Mouse (Mus musculus): ENCODE data around the gene Hypk. TPM values are rescaled to one million over a fixed set of nuclear protein-coding genes. Genes with fewer than 3 reads are reported as not detected.

The Hypk gene
- polyA plus RNA-seq, 1 experiment from 2014 or later: 92.4 TPM

DNA sequence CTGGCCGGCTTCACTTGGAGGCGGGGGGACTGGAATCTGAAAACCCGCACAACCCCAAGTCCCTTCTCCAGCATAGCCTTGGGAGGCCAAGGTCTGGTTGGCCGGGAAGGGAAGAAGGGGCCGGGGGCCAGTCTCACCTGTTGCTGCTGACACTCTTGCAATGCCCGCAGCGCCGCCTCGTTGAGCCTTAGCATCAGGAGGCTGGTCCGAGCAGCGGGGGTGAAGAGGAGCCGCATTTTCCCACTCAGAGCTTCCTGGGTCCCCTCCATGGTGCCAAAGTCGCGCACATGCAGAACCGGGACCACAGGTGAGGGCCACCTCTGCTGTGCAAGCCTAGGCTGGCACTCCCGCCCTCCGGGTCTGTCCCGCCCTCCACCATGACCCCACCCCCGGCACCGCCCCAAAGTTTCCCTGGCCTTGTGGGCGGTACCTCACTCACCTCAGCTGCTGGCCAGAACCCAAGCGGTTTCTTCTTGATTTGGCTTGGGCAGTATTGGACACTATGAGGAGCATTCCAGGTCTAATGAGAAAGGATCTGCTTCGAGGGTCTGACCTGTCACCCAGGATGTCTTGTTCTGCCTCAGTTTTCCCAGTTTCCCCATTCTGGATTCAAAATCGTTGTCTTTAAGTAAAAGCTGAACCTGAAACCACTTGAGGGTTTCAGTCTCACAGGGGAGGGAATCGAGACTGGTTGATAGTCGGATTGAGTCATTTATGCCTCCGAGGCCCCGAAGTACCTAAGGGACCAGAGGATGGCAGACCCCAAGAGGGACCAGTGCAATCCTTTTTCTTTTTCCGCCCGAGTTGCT lies 10.6 kb upstream of the Hypk start:
- peak overlapping the region; percentile 48 for H3K4me2 ChIP-seq (ENCODE audit: low read length)
- ATAC-seq (ENCODE audit: low FRiP score, low TSS enrichment): peak; percentile 20; the same call in 1 of the 2 replicates
- peaks cover 25% of the 10 kb centered on the region for H3K36me3 ChIP-seq (ENCODE audit: control insufficient read depth, insufficient read depth, low read length)
- peak overlapping the region; percentile 22 for H3K4me3 ChIP-seq (replicated peaks; ENCODE audit: low read depth, low read length)
- 2% methylated on average over 30 of the region's 30 CpGs for WGBS
- no peak overlapping the region for H3K27ac ChIP-seq (replicated peaks; ENCODE audit: low read depth, low read length)
- H3K4me1 ChIP-seq (ENCODE audit: control insufficient read depth, insufficient read depth, low read length): peaks cover 10% of the 10 kb centered on the region; the same call in 1 of the 2 replicates
- no peak for DNase-seq
- H3K9me3 ChIP-seq (ENCODE audit: control insufficient read depth, low read length): no peaks in the 10 kb centered on the region
- peak overlapping the region; percentile 12; the same call in 1 of the 2 replicates for H3K9ac ChIP-seq (replicated peaks; ENCODE audit: low read length)
- H3K27me3 ChIP-seq (ENCODE audit: control insufficient read depth, insufficient read depth, low read length): peaks cover 25% of the 10 kb centered on the region

DNA sequence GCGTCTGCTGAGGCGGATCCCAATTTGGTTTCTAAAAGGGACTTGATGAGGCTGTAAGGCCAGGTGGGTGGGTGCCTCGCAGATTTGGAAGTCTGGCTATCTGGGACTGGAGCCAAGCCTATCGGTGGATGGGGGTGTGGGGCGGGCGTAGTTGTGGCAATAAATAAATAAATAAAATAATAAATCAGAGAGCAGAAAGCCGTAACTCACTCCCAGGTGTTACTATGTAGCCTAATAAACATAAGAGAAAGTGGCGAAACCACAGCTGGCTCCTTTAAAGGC lies 10.1 kb upstream of the Hypk start:
- H3K36me3 ChIP-seq (ENCODE audit: control insufficient read depth, insufficient read depth, low read length): peaks cover 19% of the 10 kb centered on the region
- peaks cover 10% of the 10 kb centered on the region; the same call in 1 of the 2 replicates for H3K4me1 ChIP-seq (ENCODE audit: control insufficient read depth, insufficient read depth, low read length)
- 23% methylated on average over 8 of the region's 8 CpGs for WGBS
- peaks cover 25% of the 10 kb centered on the region for H3K27me3 ChIP-seq (ENCODE audit: control insufficient read depth, insufficient read depth, low read length)
- no peaks in the 10 kb centered on the region for H3K9me3 ChIP-seq (ENCODE audit: control insufficient read depth, low read length)
- no peak for ATAC-seq (ENCODE audit: low FRiP score, low TSS enrichment)
- H3K4me2 ChIP-seq (ENCODE audit: low read length): peak overlapping the region; percentile 48
- no peak overlapping the region for H3K9ac ChIP-seq (replicated peaks; ENCODE audit: low read length)
- no peak overlapping the region for H3K4me3 ChIP-seq (replicated peaks; ENCODE audit: low read depth, low read length)
- no peak overlapping the region for H3K27ac ChIP-seq (replicated peaks; ENCODE audit: low read depth, low read length)
- no peak for DNase-seq

DNA sequence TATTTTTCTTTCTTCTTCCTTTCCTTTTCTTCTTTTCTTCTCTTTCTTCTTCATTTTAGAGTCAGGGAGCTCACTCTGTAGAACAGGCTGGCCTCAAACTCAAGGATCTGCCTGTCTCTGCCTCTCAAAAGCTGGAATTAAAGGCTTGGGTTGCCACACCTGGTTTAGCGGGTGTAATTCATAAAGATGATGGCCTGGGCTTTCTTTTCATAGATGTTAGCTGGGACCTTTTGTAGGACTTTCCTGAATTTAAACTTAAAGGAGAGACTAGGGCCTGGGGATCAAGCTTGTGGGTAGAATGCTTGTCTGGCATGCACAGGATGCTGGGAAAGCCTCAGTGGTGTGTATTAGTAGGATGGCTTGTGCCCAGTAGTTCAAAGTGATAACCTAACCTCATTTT lies 8.9 kb upstream of the Hypk start, which contains the start of gene Ell3:
TSS of gene Ell3 (minus strand) at position 101 of the 400 bp plus-strand sequence.
- Histone ChIP-seq H3K27ac (replicated peaks; ENCODE audit: low read depth, low read length) (no peak within 1 kb of the TSS), H3K9me3 (ENCODE audit: control insufficient read depth, low read length) (no peaks in the 10 kb centered on the region), H3K27me3 (ENCODE audit: control insufficient read depth, insufficient read depth, low read length) (peaks cover 25% of the 10 kb centered on the region), H3K4me2 (ENCODE audit: low read length) (no peak within 1 kb of the TSS; the same call in 1 of the 2 replicates), H3K36me3 (ENCODE audit: control insufficient read depth, insufficient read depth, low read length) (peaks cover 8% of the 10 kb centered on the region), H3K4me1 (ENCODE audit: control insufficient read depth, insufficient read depth, low read length) (peaks cover 10% of the 10 kb centered on the region; the same call in 1 of the 2 replicates), H3K4me3 (replicated peaks; ENCODE audit: low read depth, low read length) (no peak within 1 kb of the TSS), H3K9ac (replicated peaks; ENCODE audit: low read length) (no peak within 1 kb of the TSS)
- no peak for DNase-seq
- ATAC-seq (ENCODE audit: low FRiP score, low TSS enrichment): no peak
- 88% methylated on average over 1 of the region's 1 CpGs for WGBS

DNA sequence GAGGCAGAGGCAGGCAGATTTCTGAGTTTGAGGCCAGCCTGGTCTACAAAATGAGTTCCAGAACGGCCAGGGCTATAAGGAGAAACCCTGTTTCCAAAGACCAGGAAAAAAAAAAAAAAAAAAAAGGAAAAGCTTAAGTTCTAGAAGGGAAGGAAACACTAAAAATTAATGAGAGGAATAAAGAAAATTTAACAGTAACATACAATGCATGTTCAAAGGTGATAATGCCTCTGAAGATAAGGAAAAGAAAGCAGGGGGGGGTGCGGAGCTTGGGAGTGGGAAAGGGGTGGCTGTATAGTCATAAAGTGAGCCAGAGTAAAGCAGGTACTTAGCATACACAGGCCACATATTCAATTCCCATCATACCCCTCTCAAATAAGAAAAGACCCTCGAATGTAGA lies 8.0 kb upstream of the Hypk start:
- Histone ChIP-seq H3K4me1 (ENCODE audit: control insufficient read depth, insufficient read depth, low read length) (peaks cover 11% of the 10 kb centered on the region), H3K9me3 (ENCODE audit: control insufficient read depth, low read length) (no peaks in the 10 kb centered on the region), H3K9ac (replicated peaks; ENCODE audit: low read length) (no peak overlapping the region), H3K36me3 (ENCODE audit: control insufficient read depth, insufficient read depth, low read length) (no peaks in the 10 kb centered on the region), H3K27me3 (ENCODE audit: control insufficient read depth, insufficient read depth, low read length) (peaks cover 25% of the 10 kb centered on the region), H3K4me2 (ENCODE audit: low read length) (no peak overlapping the region), H3K4me3 (replicated peaks; ENCODE audit: low read depth, low read length) (no peak overlapping the region), H3K27ac (replicated peaks; ENCODE audit: low read depth, low read length) (no peak overlapping the region)
- ATAC-seq (ENCODE audit: low FRiP score, low TSS enrichment) (no peak), DNase-seq (no peak)
- WGBS: 91% methylated on average over 3 of the region's 3 CpGs

DNA sequence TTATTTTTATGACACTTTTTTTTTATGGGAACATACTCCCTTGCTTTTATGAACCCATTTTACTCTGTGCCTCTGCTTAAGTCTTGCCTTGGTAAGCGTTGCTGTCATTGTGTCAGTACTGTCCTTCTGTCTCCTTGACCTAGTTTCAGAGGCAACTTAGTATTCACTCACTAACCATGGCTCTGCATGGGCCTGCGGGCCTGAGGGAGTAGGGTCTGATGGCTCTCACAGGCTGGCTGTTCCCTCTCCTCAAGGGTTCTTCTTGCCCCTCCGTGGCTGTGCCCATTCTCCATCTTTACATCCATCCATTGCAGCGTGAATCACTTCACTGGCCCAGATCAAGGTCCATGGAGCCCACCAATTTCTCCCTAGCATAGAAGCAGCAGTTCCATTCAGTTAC lies 6.6 kb upstream of the Hypk start:
- H3K4me2 ChIP-seq (ENCODE audit: low read length): no peak overlapping the region
- no peaks in the 10 kb centered on the region for H3K9me3 ChIP-seq (ENCODE audit: control insufficient read depth, low read length)
- no peak overlapping the region for H3K4me3 ChIP-seq (replicated peaks; ENCODE audit: low read depth, low read length)
- WGBS: 80% methylated on average over 4 of the region's 4 CpGs
- H3K9ac ChIP-seq (replicated peaks; ENCODE audit: low read length): no peak overlapping the region
- H3K27ac ChIP-seq (replicated peaks; ENCODE audit: low read depth, low read length): no peak overlapping the region
- no peak for DNase-seq
- peaks cover 5% of the 10 kb centered on the region; the same call in 1 of the 2 replicates for H3K36me3 ChIP-seq (ENCODE audit: control insufficient read depth, insufficient read depth, low read length)
- peaks cover 17% of the 10 kb centered on the region for H3K27me3 ChIP-seq (ENCODE audit: control insufficient read depth, insufficient read depth, low read length)
- no peak for ATAC-seq (ENCODE audit: low FRiP score, low TSS enrichment)
- H3K4me1 ChIP-seq (ENCODE audit: control insufficient read depth, insufficient read depth, low read length): peaks cover 22% of the 10 kb centered on the region

DNA sequence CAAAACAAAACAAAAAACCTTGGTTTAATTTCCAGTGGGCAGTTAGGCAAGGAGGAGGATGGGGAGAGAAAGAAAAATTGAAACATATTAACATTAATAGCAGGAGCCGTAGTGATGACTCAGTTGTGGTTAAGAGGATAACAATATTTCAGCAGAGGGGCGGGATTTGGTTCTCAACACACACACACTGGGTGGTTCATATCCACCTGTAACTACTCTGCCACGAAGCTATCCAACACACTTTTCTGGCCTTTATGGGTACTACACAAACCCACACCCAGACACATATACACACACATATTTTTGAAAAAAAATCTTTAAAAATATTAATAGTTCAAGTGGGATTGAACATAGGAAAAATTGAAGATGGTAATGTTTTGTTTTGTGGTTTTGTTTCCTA lies 6.1 kb upstream of the Hypk start:
- H3K4me1 ChIP-seq (ENCODE audit: control insufficient read depth, insufficient read depth, low read length): peaks cover 20% of the 10 kb centered on the region
- ATAC-seq (ENCODE audit: low FRiP score, low TSS enrichment): no peak
- no peak overlapping the region for H3K4me2 ChIP-seq (ENCODE audit: low read length)

DNA sequence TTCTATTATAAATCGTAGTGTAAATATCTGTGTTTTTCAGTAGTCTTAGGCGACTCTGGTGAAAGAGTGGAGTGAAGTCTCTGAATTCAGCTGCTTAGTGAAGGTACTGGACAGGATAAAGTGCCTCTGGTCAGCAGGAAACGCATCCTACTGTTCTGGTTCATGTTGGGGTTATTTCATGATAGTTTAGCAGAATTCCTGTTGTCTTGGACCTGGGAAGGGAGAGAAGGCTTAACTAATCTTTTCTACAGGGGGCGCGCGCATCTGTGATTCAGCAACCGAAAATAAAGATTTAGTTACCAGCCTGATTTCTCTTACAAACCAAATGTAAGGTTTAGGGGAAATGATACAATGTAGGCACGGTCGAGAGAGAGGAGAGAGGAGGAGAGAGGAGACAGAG lies 5.0 kb upstream of the Hypk start:
- peak overlapping the region; percentile 97 for H3K4me3 ChIP-seq (replicated peaks; ENCODE audit: low read depth, low read length)
- peaks cover 12% of the 10 kb centered on the region for H3K4me1 ChIP-seq (ENCODE audit: control insufficient read depth, insufficient read depth, low read length)
- H3K9me3 ChIP-seq (ENCODE audit: control insufficient read depth, low read length): no peaks in the 10 kb centered on the region
- peak overlapping the region; percentile 61 for H3K4me2 ChIP-seq (ENCODE audit: low read length)
- DNase-seq (peak; percentile 56), ATAC-seq (ENCODE audit: low FRiP score, low TSS enrichment) (no peak)
- H3K27ac ChIP-seq (replicated peaks; ENCODE audit: low read depth, low read length): 0 out of 2 replicates have a peak overlapping the region, but pooled peaks have one; percentile 55
- WGBS: 14% methylated on average over 9 of the region's 9 CpGs
- peaks cover 18% of the 10 kb centered on the region for H3K36me3 ChIP-seq (ENCODE audit: control insufficient read depth, insufficient read depth, low read length)
- H3K9ac ChIP-seq (replicated peaks; ENCODE audit: low read length): 0 out of 2 replicates have a peak overlapping the region, but pooled peaks have one; percentile 50
- 0 out of 2 replicates have a peak, but pooled peaks cover 1% of the 10 kb centered on the region for H3K27me3 ChIP-seq (ENCODE audit: control insufficient read depth, insufficient read depth, low read length)

More for the DNA sequence above, 6.1 kb upstream of the Hypk start:
- 95% methylated on average over 3 of the region's 3 CpGs for WGBS
- Histone ChIP-seq H3K4me3 (replicated peaks; ENCODE audit: low read depth, low read length) (no peak overlapping the region), H3K36me3 (ENCODE audit: control insufficient read depth, insufficient read depth, low read length) (peaks cover 7% of the 10 kb centered on the region; the same call in 1 of the 2 replicates), H3K27ac (replicated peaks; ENCODE audit: low read depth, low read length) (no peak overlapping the region), H3K9ac (replicated peaks; ENCODE audit: low read length) (no peak overlapping the region), H3K9me3 (ENCODE audit: control insufficient read depth, low read length) (no peaks in the 10 kb centered on the region), H3K27me3 (ENCODE audit: control insufficient read depth, insufficient read depth, low read length) (peaks cover 12% of the 10 kb centered on the region)
- no peak for DNase-seq

DNA sequence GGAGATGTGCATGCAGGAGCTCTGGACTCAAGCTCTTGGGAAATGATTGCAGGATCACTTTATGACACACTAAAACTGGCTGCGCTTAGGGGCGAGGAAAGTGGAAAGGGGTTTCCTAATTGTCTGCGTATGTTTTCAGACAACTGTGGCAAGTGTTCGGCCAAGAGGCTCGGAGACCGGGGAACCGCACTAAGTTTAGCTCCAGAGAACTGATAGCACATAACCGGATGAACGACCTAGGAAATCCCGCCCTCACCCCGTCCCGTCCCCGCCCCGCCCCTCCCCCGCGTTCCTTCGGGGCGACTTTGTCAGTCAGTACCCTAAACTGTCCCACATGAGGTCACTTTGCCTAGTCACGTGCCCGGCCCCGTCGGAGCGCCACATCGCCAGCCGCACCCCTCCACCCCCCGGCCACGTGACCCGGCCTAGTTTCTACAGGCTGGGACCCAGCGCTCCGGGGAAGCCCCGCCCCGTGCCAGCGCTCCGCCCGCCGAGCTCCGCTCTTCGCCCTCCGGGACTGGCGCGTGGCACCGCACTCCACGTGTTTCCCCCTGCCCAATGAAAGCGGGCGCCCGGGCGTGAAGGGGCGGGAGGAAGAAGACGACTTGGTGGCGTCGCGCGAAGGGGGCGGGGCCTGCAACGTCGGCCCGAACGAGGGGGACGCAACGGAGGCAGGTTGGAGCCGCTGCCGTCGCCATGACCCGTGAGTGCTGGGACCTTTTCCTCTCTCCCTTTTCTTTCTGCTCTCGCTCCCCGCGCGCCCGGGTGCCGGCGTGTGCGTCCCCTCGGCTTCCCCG lies 4.2 kb upstream of the Hypk start, which contains the start of gene Serf2:
TSS of gene Serf2 (plus strand) at position 457 of the 797 bp plus-strand sequence.
- Histone ChIP-seq H3K36me3 (ENCODE audit: control insufficient read depth, insufficient read depth, low read length) (peaks cover 20% of the 10 kb centered on the region), H3K4me1 (ENCODE audit: control insufficient read depth, insufficient read depth, low read length) (peaks cover 12% of the 10 kb centered on the region), H3K9ac (replicated peaks; ENCODE audit: low read length) (peak within 1 kb of the TSS; percentile 80), H3K4me2 (ENCODE audit: low read length) (peak within 1 kb of the TSS; percentile 61), H3K9me3 (ENCODE audit: control insufficient read depth, low read length) (no peaks in the 10 kb centered on the region), H3K27me3 (ENCODE audit: control insufficient read depth, insufficient read depth, low read length) (no peaks in the 10 kb centered on the region), H3K27ac (replicated peaks; ENCODE audit: low read depth, low read length) (peak within 1 kb of the TSS; percentile 93), H3K4me3 (replicated peaks; ENCODE audit: low read depth, low read length) (peak within 1 kb of the TSS; percentile 97)
- peak; percentile 99 for DNase-seq
- under 1% methylated on average over 74 of the region's 74 CpGs for WGBS
- ATAC-seq (ENCODE audit: low FRiP score, low TSS enrichment): peak; percentile 100
